Mouse (Mus musculus) forebrain, embryonic 15.5 days (tissue): ENCODE measurements around the gene Ndufaf3. TPM values are rescaled to one million over a fixed set of nuclear protein-coding genes. Genes with fewer than 3 reads are reported as not detected.

Source experiments
- ATAC-seq: fragments of 200-750 bp; cut with Nextera tagmentation; replicated peaks from 2 replicates; pipeline ENCODE4 v1.8.0; 2017; ENCODE audit warnings: mild to moderate bottlenecking, moderate TSS enrichment, moderate library complexity
- H3K27ac ChIP-seq: fragments of 300-500 bp; sonication (generic); replicated peaks from 2 replicates; pipeline ENCODE4 v1.5.1; 2015; ENCODE audit warnings: mild to moderate bottlenecking, inconsistent platforms
- H3K27me3 ChIP-seq: fragments of 300-500 bp; sonication (generic); 2 replicates; pipeline ENCODE4 v1.6.1; 2015; ENCODE audit warnings: inconsistent platforms
- H3K36me3 ChIP-seq: fragments of 300-500 bp; sonication (generic); 2 replicates; pipeline ENCODE4 v1.6.1; 2015; ENCODE audit warnings: mild to moderate bottlenecking, inconsistent platforms
- H3K4me1 ChIP-seq: fragments of 300-500 bp; sonication (generic); 2 replicates; pipeline ENCODE4 v1.6.1; 2015; ENCODE audit warnings: inconsistent platforms
- H3K4me2 ChIP-seq: fragments of 300-500 bp; sonication (generic); replicated peaks from 2 replicates; pipeline ENCODE4 v1.6.1; 2015; ENCODE audit warnings: mild to moderate bottlenecking, inconsistent platforms
- H3K4me3 ChIP-seq: fragments of 300-500 bp; sonication (generic); 2 replicates; pipeline ENCODE4 v1.5.1; 2015; ENCODE audit warnings: mild to moderate bottlenecking, inconsistent platforms
- H3K9ac ChIP-seq: fragments of 300-500 bp; sonication (generic); replicated peaks from 2 replicates; pipeline ENCODE4 v1.6.1; 2015; ENCODE audit warnings: mild to moderate bottlenecking, inconsistent platforms
- H3K9me3 ChIP-seq: fragments of 300-500 bp; sonication (generic); 2 replicates; pipeline ENCODE4 v1.6.1; 2016; ENCODE audit warnings: inconsistent platforms
- WGBS: fragments of 180-500 bp; shearing (Covaris S2); methylation state at CpG from one replicate; pipeline ENCODE4 v1.1.7; 2015; ENCODE audit warnings: mixed read lengths; 5-methylcytosine and 5-hydroxymethylcytosine counted together
- polyA plus RNA-seq: library from polyadenylated mRNA; unstranded; fragments of >200 nt; fragmentation: Nextera tagmentation; extraction: Ambion mirVana; gene quantifications from 2 replicates; pipeline ENCODE4 v1.2.1, GENCODE M21; 2015

The Ndufaf3 gene
- polyA plus RNA-seq, 1 experiment from 2014 or later, result 81.0 TPM

DNA sequence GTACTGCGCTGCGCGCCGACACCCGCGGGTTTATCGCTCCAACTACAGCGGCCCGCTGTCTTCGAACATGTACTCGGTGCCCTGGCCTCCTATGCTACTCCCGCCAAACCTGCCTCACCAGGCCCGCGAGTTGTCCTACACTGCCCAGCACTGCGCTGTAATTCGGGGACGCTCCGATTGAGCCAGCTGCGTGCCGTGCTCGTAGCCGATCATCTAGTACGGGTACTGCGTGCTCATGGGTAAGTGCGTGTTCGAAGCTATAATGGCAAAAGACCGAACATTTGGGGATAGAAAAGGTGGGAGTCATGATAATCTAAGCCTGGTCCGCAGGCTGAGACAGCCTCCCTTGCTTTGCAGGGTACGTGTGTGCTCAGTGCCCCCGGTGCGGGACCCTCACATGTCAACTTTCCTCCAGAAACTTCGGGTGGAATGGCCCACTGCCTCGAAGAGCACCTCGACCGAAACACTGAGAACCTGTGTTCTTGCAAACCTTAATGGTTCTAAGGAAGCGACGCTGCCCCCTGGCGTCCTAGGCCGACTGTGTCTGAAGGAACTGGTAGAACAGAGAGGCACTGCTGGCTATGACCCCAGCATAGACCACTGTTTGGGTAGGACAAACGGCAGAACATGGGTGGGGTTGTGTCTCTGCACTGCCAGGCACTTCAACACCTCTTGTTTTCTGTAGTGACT is 3.1 kb upstream of the Ndufaf3 start:
- Histone ChIP-seq H3K27me3 (no peaks in the 10 kb centered on the region), H3K4me3 (peak overlapping the region; percentile 62), H3K4me1 (peaks cover 64% of the 10 kb centered on the region), H3K9ac (peak overlapping the region; percentile 58), H3K4me2 (peak overlapping the region; percentile 93), H3K9me3 (no peaks in the 10 kb centered on the region), H3K27ac (peak overlapping the region; percentile 64), H3K36me3 (peaks cover 39% of the 10 kb centered on the region)
- ATAC-seq, result no peak; the same call in 1 of the 2 replicates
- 2% methylated on average over 40 of the region's 40 CpGs for WGBS

DNA sequence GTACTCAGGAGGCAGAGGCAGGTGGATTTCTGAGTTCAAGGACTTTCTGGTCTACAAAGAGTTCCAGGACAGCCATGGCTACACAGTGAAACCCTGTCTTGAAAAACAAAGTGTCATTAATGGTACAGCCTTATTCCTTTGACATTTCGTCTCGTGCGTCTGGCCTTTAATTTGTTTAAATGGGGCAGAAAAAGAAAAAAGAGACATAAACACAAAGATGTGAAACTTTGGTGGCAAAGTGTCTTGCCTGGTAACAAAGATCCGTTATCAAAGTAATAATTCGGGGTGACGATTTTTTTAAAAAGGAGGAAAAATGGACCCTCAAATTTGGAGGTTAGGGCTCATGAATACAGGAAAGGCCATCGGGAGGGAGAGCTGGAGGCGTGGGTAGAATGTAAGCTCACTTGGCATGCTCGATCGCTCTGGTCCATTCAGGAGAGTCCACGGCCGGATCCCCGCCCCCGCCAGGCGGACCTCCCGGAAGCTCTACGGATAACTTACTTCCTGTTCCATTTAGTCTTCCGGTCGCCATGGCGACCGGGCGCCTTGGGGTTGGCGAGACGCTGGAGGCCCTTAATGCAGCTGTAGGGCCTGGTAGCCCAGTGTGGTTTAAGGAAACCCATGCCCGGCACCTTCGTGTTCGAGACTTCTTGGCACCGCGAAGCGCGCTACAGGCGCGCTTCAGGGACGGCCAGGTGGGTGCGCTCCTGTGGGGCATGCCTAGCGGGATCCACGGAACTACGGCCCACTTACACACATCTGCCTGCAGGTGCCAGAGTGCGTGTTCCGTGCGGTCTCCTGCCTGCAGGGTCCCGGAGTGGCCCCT is 2.4 kb upstream of the Ndufaf3 start, which contains the start of gene Dalrd3:
Gene Dalrd3 (plus strand): TSS at position 506 of the 826 bp plus-strand sequence.
- WGBS, result 5% methylated on average over 42 of the region's 42 CpGs
- Histone ChIP-seq H3K36me3 (peaks cover 38% of the 10 kb centered on the region), H3K27me3 (no peaks in the 10 kb centered on the region), H3K4me1 (peaks cover 56% of the 10 kb centered on the region), H3K4me2 (peak within 1 kb of the TSS; percentile 98), H3K4me3 (peak within 1 kb of the TSS; percentile 62), H3K9me3 (no peaks in the 10 kb centered on the region), H3K9ac (peak within 1 kb of the TSS; percentile 58), H3K27ac (peak within 1 kb of the TSS; percentile 64)
- ATAC-seq, result peak; percentile 65

DNA sequence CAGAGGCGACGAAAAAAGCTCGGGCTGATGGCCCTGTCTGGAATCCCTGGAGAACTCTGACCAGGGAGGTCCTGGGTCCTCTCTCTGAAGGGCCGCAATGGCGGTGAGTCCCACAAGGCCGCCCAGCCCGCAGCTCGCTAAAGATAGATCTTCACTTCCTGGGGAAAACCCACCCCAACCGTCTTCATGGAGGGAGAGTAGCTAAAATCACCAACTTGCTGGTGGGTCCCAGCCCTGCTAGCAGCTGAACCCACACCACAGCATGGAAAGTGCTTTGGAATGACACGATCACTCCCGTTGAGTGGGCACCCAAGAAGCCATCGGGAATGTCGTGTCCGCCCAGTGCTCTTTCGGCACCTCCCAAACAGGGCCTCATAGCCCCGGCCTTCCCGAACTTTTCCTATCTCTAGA is 1.3 kb upstream of the Ndufaf3 start:
- Histone ChIP-seq H3K9ac (no peak overlapping the region), H3K9me3 (no peaks in the 10 kb centered on the region), H3K27ac (no peak overlapping the region), H3K4me1 (peaks cover 45% of the 10 kb centered on the region), H3K4me2 (0 out of 2 replicates have a peak overlapping the region, but pooled peaks have one; percentile 98), H3K27me3 (no peaks in the 10 kb centered on the region), H3K4me3 (peak overlapping the region; percentile 80), H3K36me3 (peaks cover 48% of the 10 kb centered on the region)
- WGBS, result 80% methylated on average over 17 of the region's 17 CpGs
- ATAC-seq, result no peak

DNA sequence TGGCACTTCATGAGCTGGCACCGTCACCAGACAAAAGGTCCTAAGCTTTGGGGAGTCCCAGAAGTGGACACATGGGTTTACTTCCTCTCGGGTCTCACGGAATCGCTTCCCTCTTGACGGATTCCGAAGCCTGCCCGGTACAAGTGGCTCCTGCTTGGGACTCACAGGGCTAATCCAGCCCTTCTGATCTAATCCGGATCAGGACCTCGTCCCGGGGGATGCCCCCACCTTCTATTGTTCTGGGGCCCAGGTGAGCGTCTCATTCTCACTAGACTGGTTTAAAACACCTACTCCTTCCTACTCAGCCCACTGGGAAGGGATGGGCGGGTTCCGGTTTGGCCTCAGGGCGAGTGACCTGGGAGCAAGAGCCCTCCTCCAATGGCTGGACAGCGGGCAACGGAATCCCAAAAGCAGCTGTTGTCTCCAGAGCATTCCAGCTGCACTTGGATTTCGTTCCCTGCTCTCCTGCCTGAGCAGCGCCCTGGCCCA is 741 bp upstream of the Ndufaf3 start:
- ATAC-seq, result no peak
- Histone ChIP-seq H3K4me3 (peak overlapping the region; percentile 80), H3K4me2 (peak overlapping the region; percentile 98), H3K4me1 (peaks cover 45% of the 10 kb centered on the region), H3K9ac (peak overlapping the region; percentile 86), H3K9me3 (no peaks in the 10 kb centered on the region), H3K27me3 (no peaks in the 10 kb centered on the region), H3K36me3 (peaks cover 47% of the 10 kb centered on the region), H3K27ac (peak overlapping the region; percentile 99)
- 10% methylated on average over 18 of the region's 18 CpGs for WGBS

DNA sequence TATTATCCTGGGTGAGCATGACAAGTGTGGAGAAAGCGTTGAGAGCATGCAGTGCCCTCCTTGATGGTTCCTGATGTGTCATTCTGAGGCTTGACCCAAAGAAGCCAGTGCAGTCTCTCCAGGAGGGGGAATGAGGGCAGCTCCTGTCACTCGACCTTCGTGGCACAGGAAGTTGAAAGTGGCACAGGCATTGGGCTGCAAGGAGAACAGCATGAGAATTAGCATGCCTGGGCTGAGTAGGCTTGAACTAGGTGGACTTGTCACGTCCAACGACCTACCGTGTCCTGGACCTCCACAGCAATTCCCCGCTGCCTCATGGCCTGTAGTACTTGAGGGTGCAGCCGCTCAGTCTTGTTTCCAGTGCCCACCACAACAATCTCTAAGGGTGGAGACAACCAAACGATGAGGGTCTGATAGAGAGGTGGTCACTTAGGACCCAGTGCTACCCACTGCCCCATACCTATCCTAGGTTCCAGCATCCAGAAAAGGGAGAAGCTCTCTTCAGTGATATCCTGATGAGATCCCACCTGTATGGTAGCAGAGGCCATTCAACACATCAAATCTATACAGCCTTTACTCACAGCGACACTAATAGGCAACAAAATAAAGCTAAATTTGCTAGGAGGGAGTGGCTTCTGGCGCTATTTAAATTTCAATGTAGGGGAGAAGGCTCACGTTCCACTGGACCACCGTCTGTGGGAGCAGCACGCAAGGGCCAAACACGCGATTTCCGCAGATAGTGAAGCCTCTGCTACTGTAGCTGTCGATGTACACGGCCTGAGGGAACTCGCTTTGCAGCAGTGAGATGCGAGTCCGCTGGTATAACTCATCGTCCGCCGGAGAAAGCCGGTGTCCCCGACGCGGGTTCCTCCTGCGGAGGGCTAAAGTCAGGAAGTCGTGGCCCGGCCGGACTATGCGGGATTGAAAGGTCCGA is 1.1 kb downstream of the Ndufaf3 start:
- WGBS, result 12% methylated on average over 35 of the region's 35 CpGs
- Histone ChIP-seq H3K27me3 (no peaks in the 10 kb centered on the region), H3K4me2 (peak overlapping the region; percentile 98), H3K4me1 (peaks cover 53% of the 10 kb centered on the region), H3K4me3 (peak overlapping the region; percentile 80), H3K36me3 (peaks cover 38% of the 10 kb centered on the region), H3K9me3 (no peaks in the 10 kb centered on the region), H3K27ac (peak overlapping the region; percentile 99), H3K9ac (peak overlapping the region; percentile 86)
- ATAC-seq, result no peak

DNA sequence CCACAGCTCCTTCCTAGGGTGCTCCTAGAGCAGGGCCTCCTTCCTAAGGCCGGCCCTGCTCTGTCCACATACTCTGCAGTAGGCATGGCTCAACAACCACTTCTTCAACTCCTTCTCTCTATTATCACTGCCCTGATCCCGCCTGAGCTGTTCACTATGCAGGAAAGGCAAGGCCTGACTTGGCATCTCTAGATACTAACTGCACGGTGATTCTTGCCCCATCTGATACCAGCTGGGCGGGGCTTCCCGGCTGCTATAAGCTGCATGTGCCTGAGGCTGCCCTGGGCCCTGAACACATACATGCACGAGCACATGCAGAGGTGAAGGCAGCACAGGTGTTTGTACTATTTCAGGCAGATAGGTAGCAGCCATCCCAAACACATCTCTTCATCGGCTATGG is 3.1 kb downstream of the Ndufaf3 start:
- H3K4me1 ChIP-seq, result peaks cover 41% of the 10 kb centered on the region
- peaks cover 38% of the 10 kb centered on the region for H3K36me3 ChIP-seq
- 89% methylated on average over 7 of the region's 7 CpGs for WGBS
- no peak overlapping the region for H3K4me3 ChIP-seq
- no peaks in the 10 kb centered on the region for H3K9me3 ChIP-seq
- H3K9ac ChIP-seq, result no peak overlapping the region
- H3K27me3 ChIP-seq, result no peaks in the 10 kb centered on the region
- H3K27ac ChIP-seq, result no peak overlapping the region
- ATAC-seq, result no peak
- no peak overlapping the region for H3K4me2 ChIP-seq

DNA sequence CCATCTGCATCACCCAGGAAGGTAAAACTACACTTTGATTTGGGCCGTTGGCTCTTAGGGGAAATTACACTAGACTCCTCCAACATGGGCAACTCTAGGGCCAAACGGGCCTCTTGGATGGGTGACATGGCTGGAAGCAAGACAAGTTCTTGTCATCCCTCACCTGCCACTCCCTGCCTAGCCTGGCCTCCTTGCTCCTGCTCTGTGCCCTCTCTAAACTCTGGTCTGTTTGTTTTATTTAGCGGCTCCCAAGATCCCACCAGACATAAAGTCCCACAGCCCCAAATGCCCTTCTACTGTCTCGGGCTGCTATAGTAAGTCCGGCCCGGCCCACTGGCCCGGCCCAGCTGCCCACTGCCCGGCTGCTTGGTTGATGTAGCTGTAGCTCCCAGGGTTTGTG is 3.6 kb downstream of the Ndufaf3 start:
- no peaks in the 10 kb centered on the region for H3K27me3 ChIP-seq
- peaks cover 43% of the 10 kb centered on the region for H3K36me3 ChIP-seq
- no peaks in the 10 kb centered on the region for H3K9me3 ChIP-seq
- no peak overlapping the region for H3K27ac ChIP-seq
- no peak overlapping the region for H3K9ac ChIP-seq
- WGBS, result 91% methylated on average over 8 of the region's 8 CpGs
- peaks cover 36% of the 10 kb centered on the region for H3K4me1 ChIP-seq
- ATAC-seq, result no peak
- H3K4me3 ChIP-seq, result no peak overlapping the region
- H3K4me2 ChIP-seq, result no peak overlapping the region

DNA sequence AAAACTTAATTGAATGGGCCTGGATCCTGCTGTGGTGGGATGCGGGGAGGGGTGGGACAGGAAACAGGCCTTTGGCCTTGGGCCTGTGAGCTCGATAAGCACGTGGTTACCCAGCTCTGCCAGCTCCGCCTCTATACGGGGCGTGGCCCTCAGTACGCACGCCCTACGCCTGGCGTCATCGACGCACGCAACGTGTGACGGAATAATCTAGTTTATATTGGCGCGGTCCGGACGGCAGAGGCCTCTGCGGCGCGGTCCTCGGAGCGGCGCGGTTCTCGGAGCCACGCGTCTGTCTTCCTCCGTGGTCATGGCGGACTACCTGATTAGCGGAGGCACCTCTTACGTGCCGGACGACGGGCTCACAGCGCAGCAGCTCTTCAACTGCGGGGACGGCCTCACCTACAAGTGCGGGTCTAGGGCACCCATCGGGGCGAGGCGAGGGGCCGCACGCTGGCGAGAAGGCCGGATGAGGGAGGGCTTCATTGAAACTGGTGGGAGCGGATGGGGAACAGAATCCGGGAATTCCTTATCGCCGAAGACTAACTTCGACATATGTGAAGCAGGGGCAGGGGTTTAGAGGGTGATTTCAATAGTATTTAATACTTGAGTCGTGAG is 6.9 kb downstream of the Ndufaf3 start, which contains the start of gene Impdh2:
Gene Impdh2 (plus strand): TSS at position 60 of the 615 bp plus-strand sequence.
- H3K9ac ChIP-seq, result peak within 1 kb of the TSS; percentile 60
- no peaks in the 10 kb centered on the region for H3K9me3 ChIP-seq
- H3K4me3 ChIP-seq, result peak within 1 kb of the TSS; percentile 51
- H3K27me3 ChIP-seq, result no peaks in the 10 kb centered on the region
- peaks cover 68% of the 10 kb centered on the region for H3K36me3 ChIP-seq
- peak; percentile 99 for ATAC-seq
- H3K4me1 ChIP-seq, result peaks cover 14% of the 10 kb centered on the region
- H3K27ac ChIP-seq, result peak within 1 kb of the TSS; percentile 80
- WGBS, result under 1% methylated on average over 53 of the region's 53 CpGs
- peak within 1 kb of the TSS; percentile 69 for H3K4me2 ChIP-seq

DNA sequence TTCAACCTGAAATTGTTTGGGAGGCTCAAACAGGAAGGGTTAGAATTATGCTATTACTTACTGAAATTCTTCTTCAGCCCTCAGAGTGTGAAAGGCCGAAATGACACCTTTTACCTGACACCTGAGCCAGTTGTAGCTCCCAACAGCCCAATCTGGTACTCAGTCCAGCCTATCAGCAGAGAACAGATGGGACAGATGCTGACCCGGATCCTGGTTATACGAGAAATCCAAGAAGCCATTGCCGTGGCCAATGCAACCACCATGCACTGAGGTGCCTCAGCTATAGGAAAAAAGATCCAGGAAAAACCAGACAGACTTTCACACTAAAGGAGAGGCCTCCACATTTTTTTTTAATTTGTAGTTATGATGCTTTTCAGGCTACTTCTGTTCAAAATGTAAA is 8.1 kb downstream of the Ndufaf3 start:
- Histone ChIP-seq H3K27ac (no peak overlapping the region), H3K4me3 (no peak overlapping the region), H3K9me3 (no peaks in the 10 kb centered on the region), H3K36me3 (peaks cover 65% of the 10 kb centered on the region), H3K4me1 (peaks cover 14% of the 10 kb centered on the region), H3K27me3 (no peaks in the 10 kb centered on the region), H3K4me2 (no peak overlapping the region), H3K9ac (no peak overlapping the region)
- ATAC-seq, result no peak
- 95% methylated on average over 4 of the region's 4 CpGs for WGBS

DNA sequence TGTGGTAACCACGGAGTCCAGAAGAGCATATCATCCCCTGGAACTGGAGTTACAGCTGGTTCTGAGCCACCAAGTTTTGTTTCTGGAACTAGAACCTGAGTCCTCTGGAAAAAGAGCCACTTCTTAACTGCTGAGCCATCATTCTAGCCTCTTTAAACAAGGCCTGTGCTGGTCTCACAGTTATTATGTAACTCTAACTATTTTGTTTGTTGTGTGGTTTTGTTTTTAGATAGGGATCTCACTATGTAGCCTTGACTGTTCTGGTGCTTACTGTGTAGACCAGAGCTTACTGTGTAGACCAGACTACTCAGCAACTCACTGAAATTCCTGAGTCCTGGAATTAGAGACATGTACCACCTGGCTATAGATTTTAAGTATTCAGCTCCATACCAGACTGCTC is 20.4 kb downstream of the Ndufaf3 start:
- no peaks in the 10 kb centered on the region for H3K27me3 ChIP-seq
- H3K4me2 ChIP-seq, result no peak overlapping the region
- ATAC-seq, result no peak
- H3K9me3 ChIP-seq, result no peaks in the 10 kb centered on the region
- H3K27ac ChIP-seq, result no peak overlapping the region
- H3K36me3 ChIP-seq, result peaks cover 88% of the 10 kb centered on the region
- no peak overlapping the region for H3K9ac ChIP-seq
- no peak overlapping the region for H3K4me3 ChIP-seq
- H3K4me1 ChIP-seq, result no peaks in the 10 kb centered on the region
- WGBS, result 95% methylated on average over 1 of the region's 1 CpGs

DNA sequence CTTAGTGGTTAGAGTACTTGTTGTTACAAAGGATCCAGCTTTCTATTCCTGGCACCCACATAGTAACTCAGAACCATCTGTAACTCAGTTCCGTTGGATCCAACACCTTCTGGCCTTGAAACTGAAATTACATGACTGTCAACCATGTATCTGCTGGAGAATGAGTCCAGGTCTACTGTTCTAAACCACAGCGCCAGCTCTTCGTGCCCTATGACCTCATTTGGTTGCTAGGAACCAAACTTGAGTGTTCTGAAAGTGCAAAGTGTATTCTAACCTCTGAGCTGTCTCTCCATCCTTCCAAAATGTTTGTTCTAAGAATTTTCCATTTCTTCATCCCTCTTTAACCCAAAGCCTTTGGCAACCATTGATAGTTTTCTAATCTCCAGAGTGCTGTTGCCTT is 21.2 kb downstream of the Ndufaf3 start:
- H3K36me3 ChIP-seq, result peaks cover 88% of the 10 kb centered on the region

More for the DNA sequence above, 21.2 kb downstream of the Ndufaf3 start:
- WGBS, result 94% methylated on average over 3 of the region's 3 CpGs
- no peak overlapping the region for H3K9ac ChIP-seq
- H3K27me3 ChIP-seq, result no peaks in the 10 kb centered on the region
- H3K4me1 ChIP-seq, result no peaks in the 10 kb centered on the region
- H3K9me3 ChIP-seq, result no peaks in the 10 kb centered on the region
- H3K27ac ChIP-seq, result no peak overlapping the region
- ATAC-seq, result no peak
- H3K4me3 ChIP-seq, result no peak overlapping the region
- no peak overlapping the region for H3K4me2 ChIP-seq
